Mouse (Mus musculus): ENCODE results near the gene Dhrs4. TPM values are rescaled to one million over a fixed set of nuclear protein-coding genes. Genes with fewer than 3 reads are reported as not detected.

The Dhrs4 gene
- polyA plus RNA-seq, 1 experiment from 2014 or later = 12.4 TPM

Other genes starting within 250 kb of the Dhrs4 start
- gene Carmil3, start 11.9 kb downstream of the Dhrs4 start, polyA plus RNA-seq (2014; fragmentation: Nextera tagmentation; extraction: Ambion mirVana) = 30.0 and 31.1 TPM in 2 replicates
- gene Cpne6, start 31.7 kb downstream of the Dhrs4 start, polyA plus RNA-seq (2014; fragmentation: Nextera tagmentation; extraction: Ambion mirVana) = 3.2 and 4.2 TPM in 2 replicates
- 0.10 and 0.17 TPM in 2 replicates for gene Nrl, start 46.2 kb downstream of the Dhrs4 start, polyA plus RNA-seq (2014; fragmentation: Nextera tagmentation; extraction: Ambion mirVana)
- 17.5 and 19.2 TPM in 2 replicates for gene Pck2, start 61.5 kb downstream of the Dhrs4 start, polyA plus RNA-seq (2014; fragmentation: Nextera tagmentation; extraction: Ambion mirVana)
- gene Dcaf11, start 81.2 kb downstream of the Dhrs4 start, polyA plus RNA-seq (2014; fragmentation: Nextera tagmentation; extraction: Ambion mirVana) = 107 and 112 TPM in 2 replicates
- 1.4 TPM in 1 of 2 replicates, not detected in the other for gene A730061H03Rik, start 81.6 kb downstream of the Dhrs4 start, polyA plus RNA-seq (2014; fragmentation: Nextera tagmentation; extraction: Ambion mirVana)
- 0.27 TPM in 1 of 2 replicates, not detected in the other for gene Fitm1, start 96.9 kb downstream of the Dhrs4 start, polyA plus RNA-seq (2014; fragmentation: Nextera tagmentation; extraction: Ambion mirVana)
- gene Psme1, start 99.4 kb downstream of the Dhrs4 start, polyA plus RNA-seq (2014; fragmentation: Nextera tagmentation; extraction: Ambion mirVana) = 192 and 207 TPM in 2 replicates
- gene Emc9, start 106.5 kb downstream of the Dhrs4 start, polyA plus RNA-seq (2014; fragmentation: Nextera tagmentation; extraction: Ambion mirVana) = 37.2 and 39.2 TPM in 2 replicates
- 152 and 179 TPM in 2 replicates for gene Psme2, start 112.4 kb downstream of the Dhrs4 start, polyA plus RNA-seq (2014; fragmentation: Nextera tagmentation; extraction: Ambion mirVana)
- 12.5 and 20.4 TPM in 2 replicates for gene Rnf31, start 113.0 kb downstream of the Dhrs4 start, polyA plus RNA-seq (2014; fragmentation: Nextera tagmentation; extraction: Ambion mirVana)
- gene Irf9, start 124.8 kb downstream of the Dhrs4 start, polyA plus RNA-seq (2014; fragmentation: Nextera tagmentation; extraction: Ambion mirVana) = 7.4 and 8.0 TPM in 2 replicates
- 8.6 and 9.0 TPM in 2 replicates for gene Rec8, start 139.3 kb downstream of the Dhrs4 start, polyA plus RNA-seq (2014; fragmentation: Nextera tagmentation; extraction: Ambion mirVana)
- 110 and 114 TPM in 2 replicates for gene Ipo4, start 157.2 kb downstream of the Dhrs4 start, polyA plus RNA-seq (2014; fragmentation: Nextera tagmentation; extraction: Ambion mirVana)
- 1.5 and 2.8 TPM in 2 replicates for gene Gm49378, start 159.1 kb downstream of the Dhrs4 start, polyA plus RNA-seq (2014; fragmentation: Nextera tagmentation; extraction: Ambion mirVana)
- 58.9 and 68.0 TPM in 2 replicates for gene Tm9sf1, start 165.0 kb downstream of the Dhrs4 start, polyA plus RNA-seq (2014; fragmentation: Nextera tagmentation; extraction: Ambion mirVana)
- gene Tssk4, start 171.4 kb downstream of the Dhrs4 start, polyA plus RNA-seq (2014; fragmentation: Nextera tagmentation; extraction: Ambion mirVana) = 0.31 and 0.33 TPM in 2 replicates
- 70.4 and 71.0 TPM in 2 replicates for gene Mdp1, start 181.8 kb downstream of the Dhrs4 start, polyA plus RNA-seq (2014; fragmentation: Nextera tagmentation; extraction: Ambion mirVana)
- gene Gmpr2, start 193.2 kb downstream of the Dhrs4 start, polyA plus RNA-seq (2014; fragmentation: Nextera tagmentation; extraction: Ambion mirVana) = 35.8 and 40.8 TPM in 2 replicates
- 544 and 612 TPM in 2 replicates for gene Nedd8, start 193.4 kb downstream of the Dhrs4 start, polyA plus RNA-seq (2014; fragmentation: Nextera tagmentation; extraction: Ambion mirVana)
- 24.3 and 25.1 TPM in 2 replicates for gene Tinf2, start 203.1 kb downstream of the Dhrs4 start, polyA plus RNA-seq (2014; fragmentation: Nextera tagmentation; extraction: Ambion mirVana)
- 0.14 and 0.25 TPM in 2 replicates for gene Tgm1, start 235.2 kb downstream of the Dhrs4 start, polyA plus RNA-seq (2014; fragmentation: Nextera tagmentation; extraction: Ambion mirVana)
- 46.2 and 48.8 TPM in 2 replicates for gene Rabggta, start 243.5 kb downstream of the Dhrs4 start, polyA plus RNA-seq (2014; fragmentation: Nextera tagmentation; extraction: Ambion mirVana)